Mouse (Mus musculus): ENCODE data around the gene Sbno2. TPM values are rescaled to one million over a fixed set of nuclear protein-coding genes. Genes with fewer than 3 reads are reported as not detected.

Sbno2 gene
- polyA plus RNA-seq, 1 experiment from 2014 or later = 5.6 TPM

DNA sequence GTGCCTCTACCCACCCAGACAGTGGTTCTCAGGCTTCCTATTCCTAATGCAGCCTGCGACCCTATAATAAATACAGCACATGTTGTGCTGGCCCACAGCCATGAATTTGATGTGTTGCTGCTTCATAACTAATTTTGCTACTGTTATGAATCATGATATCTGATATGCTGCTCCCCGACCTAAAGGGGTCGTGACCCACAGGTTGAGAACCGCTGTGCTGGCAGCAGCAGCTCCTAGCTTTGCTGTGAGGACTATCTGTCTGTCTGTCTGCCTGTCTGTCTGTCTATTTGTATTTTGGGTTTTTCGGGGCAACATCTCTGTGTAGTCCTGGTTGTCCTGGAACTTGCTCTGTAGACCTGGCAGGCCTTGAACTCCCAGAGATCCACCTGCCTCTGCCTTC, 81.6 kb downstream of the Sbno2 start:
- Histone ChIP-seq H3K27me3 (ENCODE audit: control insufficient read depth, insufficient read depth, low read length) (no peaks in the 10 kb centered on the region), H3K36me3 (replicated peaks; ENCODE audit: control insufficient read depth, insufficient read depth, low read depth, low read length) (no peaks in the 10 kb centered on the region), H3K4me1 (ENCODE audit: control insufficient read depth, insufficient read depth, low read length) (peaks cover 3% of the 10 kb centered on the region), H3K9ac (replicated peaks; ENCODE audit: low read length) (no peak overlapping the region), H3K9me3 (replicated peaks; ENCODE audit: control insufficient read depth, low read length) (no peaks in the 10 kb centered on the region), H3K4me2 (ENCODE audit: low read depth, low read length) (no peak overlapping the region), H3K4me3 (ENCODE audit: low read depth, low read length) (no peak overlapping the region), H3K27ac (replicated peaks; ENCODE audit: low read depth, low read length) (no peak overlapping the region)
- no peak for DNase-seq (ENCODE audit: low spot score)
- WGBS = 85% methylated on average over 5 of the region's 5 CpGs
- no peak for ATAC-seq (replicated peaks; ENCODE audit: insufficient number of reproducible peaks, low FRiP score, low TSS enrichment, low read depth)

DNA sequence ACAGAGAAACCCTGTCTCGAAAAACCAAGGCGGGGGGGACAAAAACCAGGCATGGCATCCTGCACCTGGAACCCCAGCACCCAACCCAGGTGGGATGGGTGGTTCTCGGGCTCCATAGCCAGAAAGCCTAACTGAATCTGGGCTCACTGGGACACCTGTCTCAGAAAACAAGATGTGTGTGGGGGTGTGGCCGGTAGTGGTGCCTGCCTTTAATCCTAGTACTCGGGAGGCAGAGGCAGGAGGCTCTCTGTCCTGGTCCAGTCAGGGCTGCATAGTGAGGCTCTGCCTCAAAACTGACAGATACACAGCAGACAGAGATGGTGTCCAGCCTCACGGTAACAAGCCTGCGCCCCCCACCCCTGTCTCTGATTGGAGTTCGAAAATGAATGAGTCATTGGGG, 82.6 kb downstream of the Sbno2 start:
- Histone ChIP-seq H3K9ac (replicated peaks; ENCODE audit: low read length) (no peak overlapping the region), H3K4me2 (ENCODE audit: low read depth, low read length) (no peak overlapping the region), H3K9me3 (replicated peaks; ENCODE audit: control insufficient read depth, low read length) (no peaks in the 10 kb centered on the region), H3K27me3 (ENCODE audit: control insufficient read depth, insufficient read depth, low read length) (no peaks in the 10 kb centered on the region), H3K4me3 (ENCODE audit: low read depth, low read length) (no peak overlapping the region), H3K4me1 (ENCODE audit: control insufficient read depth, insufficient read depth, low read length) (peaks cover 4% of the 10 kb centered on the region), H3K27ac (replicated peaks; ENCODE audit: low read depth, low read length) (no peak overlapping the region), H3K36me3 (replicated peaks; ENCODE audit: control insufficient read depth, insufficient read depth, low read depth, low read length) (no peaks in the 10 kb centered on the region)
- DNase-seq (ENCODE audit: low spot score) (no peak), ATAC-seq (replicated peaks; ENCODE audit: insufficient number of reproducible peaks, low FRiP score, low TSS enrichment, low read depth) (no peak)
- WGBS = 95% methylated on average over 8 of the region's 8 CpGs

DNA sequence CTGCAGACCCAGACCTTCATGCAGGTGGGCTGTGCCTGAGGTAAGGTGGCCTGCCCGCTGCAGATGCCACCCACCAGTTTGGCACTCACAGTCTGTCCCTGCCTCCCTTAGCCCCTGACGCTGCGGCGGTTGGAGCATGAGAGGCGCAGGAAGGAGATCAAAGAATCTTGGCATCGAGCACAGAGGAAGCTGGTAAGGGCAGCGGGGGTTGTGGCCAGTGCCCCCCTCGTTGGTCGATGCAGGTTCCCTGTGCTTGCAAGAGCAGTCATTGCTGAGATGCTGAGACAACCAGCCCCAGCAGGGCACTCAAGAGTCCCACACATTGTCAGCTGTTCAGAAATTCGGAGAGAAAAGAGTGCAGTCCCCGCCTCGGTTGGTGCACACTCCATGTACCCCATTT, 83.2 kb downstream of the Sbno2 start:
- no peak overlapping the region for H3K4me3 ChIP-seq (ENCODE audit: low read depth, low read length)
- no peak for ATAC-seq (replicated peaks; ENCODE audit: insufficient number of reproducible peaks, low FRiP score, low TSS enrichment, low read depth)
- 95% methylated on average over 12 of the region's 12 CpGs for WGBS

DNA sequence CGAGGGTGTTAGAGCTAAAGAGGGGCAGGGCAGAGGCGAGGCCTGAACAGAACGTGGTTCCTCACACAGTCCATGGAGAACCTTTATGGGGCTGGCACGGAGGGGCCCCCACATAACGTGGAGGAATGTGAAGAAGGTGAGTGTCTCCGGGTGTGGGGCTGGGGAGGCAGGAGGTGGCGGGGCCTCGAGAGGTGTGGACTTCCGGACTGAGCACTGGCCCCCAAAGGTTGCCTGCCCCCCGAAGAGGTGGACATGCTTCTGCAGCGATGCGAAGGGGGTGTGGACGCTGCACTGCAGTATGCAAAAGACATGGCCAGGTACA, 84.1 kb downstream of the Sbno2 start:
- no peak overlapping the region for H3K4me3 ChIP-seq (ENCODE audit: low read depth, low read length)
- WGBS = 90% methylated on average over 13 of the region's 13 CpGs

More for the DNA sequence above, 83.2 kb downstream of the Sbno2 start:
- Histone ChIP-seq H3K9me3 (replicated peaks; ENCODE audit: control insufficient read depth, low read length) (no peaks in the 10 kb centered on the region), H3K36me3 (replicated peaks; ENCODE audit: control insufficient read depth, insufficient read depth, low read depth, low read length) (no peaks in the 10 kb centered on the region), H3K4me2 (ENCODE audit: low read depth, low read length) (no peak overlapping the region), H3K4me1 (ENCODE audit: control insufficient read depth, insufficient read depth, low read length) (peaks cover 4% of the 10 kb centered on the region), H3K27me3 (ENCODE audit: control insufficient read depth, insufficient read depth, low read length) (no peaks in the 10 kb centered on the region), H3K27ac (replicated peaks; ENCODE audit: low read depth, low read length) (no peak overlapping the region), H3K9ac (replicated peaks; ENCODE audit: low read length) (no peak overlapping the region)
- no peak for DNase-seq (ENCODE audit: low spot score)

DNA sequence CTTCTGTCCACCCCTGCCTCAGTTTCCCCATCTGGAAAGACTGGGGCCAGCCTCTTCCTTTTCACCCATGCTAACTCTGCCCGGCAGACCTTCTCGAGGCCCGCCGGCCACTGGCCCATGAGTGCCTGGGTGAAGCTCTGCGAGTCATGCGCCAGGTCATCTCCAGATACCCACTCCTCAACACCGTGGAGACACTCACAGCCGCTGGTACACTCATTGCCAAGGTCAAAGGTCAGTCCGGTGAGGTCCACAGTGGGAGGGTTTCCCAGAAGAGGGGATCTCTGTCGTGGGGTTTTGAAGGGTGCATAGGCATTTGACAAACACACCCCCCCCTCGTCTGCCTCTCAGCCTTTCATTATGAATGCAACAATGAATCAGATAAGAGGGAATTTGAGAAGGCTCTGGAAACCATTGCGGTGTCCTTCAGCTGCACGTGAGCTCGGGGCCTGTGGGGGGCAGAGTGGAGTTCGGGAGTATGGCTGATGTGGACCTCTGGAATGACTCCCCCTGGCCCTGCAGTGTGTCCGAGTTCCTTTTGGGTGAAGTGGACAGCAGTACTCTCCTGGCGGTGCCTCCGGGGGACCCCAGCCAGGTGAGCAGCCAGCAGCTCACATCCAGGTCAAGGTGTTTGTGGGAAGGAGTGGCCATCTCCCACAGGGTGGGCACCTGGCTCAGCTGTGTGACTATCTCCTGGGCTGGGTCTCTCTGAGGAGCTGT, 84.6 kb downstream of the Sbno2 start:
- Histone ChIP-seq H3K27me3 (ENCODE audit: control insufficient read depth, insufficient read depth, low read length) (no peaks in the 10 kb centered on the region), H3K9me3 (replicated peaks; ENCODE audit: control insufficient read depth, low read length) (no peaks in the 10 kb centered on the region), H3K4me1 (ENCODE audit: control insufficient read depth, insufficient read depth, low read length) (peaks cover 4% of the 10 kb centered on the region), H3K9ac (replicated peaks; ENCODE audit: low read length) (no peak overlapping the region), H3K4me2 (ENCODE audit: low read depth, low read length) (no peak overlapping the region; the same call in 1 of the 2 replicates), H3K27ac (replicated peaks; ENCODE audit: low read depth, low read length) (no peak overlapping the region), H3K4me3 (ENCODE audit: low read depth, low read length) (no peak overlapping the region), H3K36me3 (replicated peaks; ENCODE audit: control insufficient read depth, insufficient read depth, low read depth, low read length) (no peaks in the 10 kb centered on the region)
- no peak for DNase-seq (ENCODE audit: low spot score)
- no peak for ATAC-seq (replicated peaks; ENCODE audit: insufficient number of reproducible peaks, low FRiP score, low TSS enrichment, low read depth)
- 79% methylated on average over 18 of the region's 18 CpGs for WGBS

More for the DNA sequence above, 84.1 kb downstream of the Sbno2 start:
- no peak for ATAC-seq (replicated peaks; ENCODE audit: insufficient number of reproducible peaks, low FRiP score, low TSS enrichment, low read depth)
- no peak overlapping the region for H3K4me2 ChIP-seq (ENCODE audit: low read depth, low read length)
- H3K9ac ChIP-seq (replicated peaks; ENCODE audit: low read length) = no peak overlapping the region
- peaks cover 4% of the 10 kb centered on the region for H3K4me1 ChIP-seq (ENCODE audit: control insufficient read depth, insufficient read depth, low read length)
- no peaks in the 10 kb centered on the region for H3K36me3 ChIP-seq (replicated peaks; ENCODE audit: control insufficient read depth, insufficient read depth, low read depth, low read length)
- H3K27me3 ChIP-seq (ENCODE audit: control insufficient read depth, insufficient read depth, low read length) = no peaks in the 10 kb centered on the region
- H3K27ac ChIP-seq (replicated peaks; ENCODE audit: low read depth, low read length) = no peak overlapping the region
- no peaks in the 10 kb centered on the region for H3K9me3 ChIP-seq (replicated peaks; ENCODE audit: control insufficient read depth, low read length)
- DNase-seq (ENCODE audit: low spot score) = no peak

DNA sequence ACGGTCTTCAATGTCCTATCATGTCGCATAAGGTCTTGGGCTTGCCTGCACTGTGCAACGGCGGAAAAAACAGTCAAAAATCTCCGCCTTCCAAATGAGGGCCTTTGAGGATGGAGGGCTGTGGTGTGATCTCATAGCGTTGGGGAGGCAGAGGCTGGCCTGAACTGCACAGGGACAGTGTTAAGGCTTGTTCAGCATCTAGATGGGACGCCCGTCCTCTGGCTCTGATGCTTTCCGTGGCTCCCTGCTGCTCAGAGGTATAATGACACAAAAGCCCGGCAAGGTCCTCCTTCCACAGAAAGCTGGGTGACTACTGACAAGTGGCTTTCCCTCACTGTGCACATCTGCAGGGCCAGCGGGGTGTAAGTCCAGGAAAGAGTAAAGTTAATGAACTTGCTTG, 85.2 kb downstream of the Sbno2 start:
- Histone ChIP-seq H3K27ac (replicated peaks; ENCODE audit: low read depth, low read length) (no peak overlapping the region), H3K9ac (replicated peaks; ENCODE audit: low read length) (peak overlapping the region; percentile 47), H3K4me2 (ENCODE audit: low read depth, low read length) (peak overlapping the region; percentile 32), H3K9me3 (replicated peaks; ENCODE audit: control insufficient read depth, low read length) (no peaks in the 10 kb centered on the region), H3K4me1 (ENCODE audit: control insufficient read depth, insufficient read depth, low read length) (peaks cover 4% of the 10 kb centered on the region), H3K4me3 (ENCODE audit: low read depth, low read length) (peak overlapping the region; percentile 9; the same call in 1 of the 2 replicates), H3K27me3 (ENCODE audit: control insufficient read depth, insufficient read depth, low read length) (peaks cover 4% of the 10 kb centered on the region), H3K36me3 (replicated peaks; ENCODE audit: control insufficient read depth, insufficient read depth, low read depth, low read length) (no peaks in the 10 kb centered on the region)
- DNase-seq (ENCODE audit: low spot score) (no peak), ATAC-seq (replicated peaks; ENCODE audit: insufficient number of reproducible peaks, low FRiP score, low TSS enrichment, low read depth) (no peak)
- 17% methylated on average over 11 of the region's 11 CpGs for WGBS

DNA sequence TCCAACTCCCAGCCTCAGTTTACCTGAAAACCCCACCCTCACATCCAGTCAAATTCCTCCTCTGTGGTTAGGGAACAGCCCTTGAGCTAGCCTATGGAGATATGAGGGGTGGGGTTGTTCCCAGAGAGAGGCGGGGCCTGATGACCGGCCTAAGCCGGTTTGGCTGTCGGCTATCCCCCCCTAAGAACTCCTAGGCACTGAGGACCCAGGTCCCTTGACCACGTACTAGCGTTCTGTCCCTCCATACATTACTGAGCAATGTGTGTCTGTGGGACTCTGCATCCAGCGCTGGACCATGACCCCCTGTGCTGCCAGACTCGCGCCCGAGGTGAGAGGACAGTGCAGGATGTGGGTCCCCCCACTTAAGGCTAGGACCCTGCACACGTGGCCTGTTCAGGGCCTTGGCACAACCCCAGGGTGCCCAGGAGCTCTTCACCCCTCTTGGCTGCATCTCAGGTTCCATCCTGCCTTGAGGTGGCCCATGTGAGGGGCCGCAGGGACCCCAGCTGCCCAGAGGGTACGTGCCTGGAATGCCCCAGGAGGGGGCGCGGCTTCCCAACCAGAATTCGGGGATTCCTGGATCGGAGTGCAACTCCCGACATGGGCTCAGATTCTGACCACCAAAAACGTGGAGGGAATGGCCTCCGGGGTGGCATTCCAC, 85.8 kb downstream of the Sbno2 start:
- DNase-seq (ENCODE audit: low spot score) (peak; percentile 66), ATAC-seq (replicated peaks; ENCODE audit: insufficient number of reproducible peaks, low FRiP score, low TSS enrichment, low read depth) (peak; percentile 51; the same call in 1 of the 2 replicates)
- H3K36me3 ChIP-seq (replicated peaks; ENCODE audit: control insufficient read depth, insufficient read depth, low read depth, low read length) = no peaks in the 10 kb centered on the region
- H3K4me2 ChIP-seq (ENCODE audit: low read depth, low read length) = peak overlapping the region; percentile 32
- 4% methylated on average over 20 of the region's 20 CpGs for WGBS
- peak overlapping the region; percentile 47 for H3K9ac ChIP-seq (replicated peaks; ENCODE audit: low read length)
- no peaks in the 10 kb centered on the region for H3K9me3 ChIP-seq (replicated peaks; ENCODE audit: control insufficient read depth, low read length)
- peaks cover 4% of the 10 kb centered on the region for H3K4me1 ChIP-seq (ENCODE audit: control insufficient read depth, insufficient read depth, low read length)
- peak overlapping the region; percentile 9 for H3K4me3 ChIP-seq (ENCODE audit: low read depth, low read length)
- no peak overlapping the region for H3K27ac ChIP-seq (replicated peaks; ENCODE audit: low read depth, low read length)
- peaks cover 9% of the 10 kb centered on the region for H3K27me3 ChIP-seq (ENCODE audit: control insufficient read depth, insufficient read depth, low read length)

DNA sequence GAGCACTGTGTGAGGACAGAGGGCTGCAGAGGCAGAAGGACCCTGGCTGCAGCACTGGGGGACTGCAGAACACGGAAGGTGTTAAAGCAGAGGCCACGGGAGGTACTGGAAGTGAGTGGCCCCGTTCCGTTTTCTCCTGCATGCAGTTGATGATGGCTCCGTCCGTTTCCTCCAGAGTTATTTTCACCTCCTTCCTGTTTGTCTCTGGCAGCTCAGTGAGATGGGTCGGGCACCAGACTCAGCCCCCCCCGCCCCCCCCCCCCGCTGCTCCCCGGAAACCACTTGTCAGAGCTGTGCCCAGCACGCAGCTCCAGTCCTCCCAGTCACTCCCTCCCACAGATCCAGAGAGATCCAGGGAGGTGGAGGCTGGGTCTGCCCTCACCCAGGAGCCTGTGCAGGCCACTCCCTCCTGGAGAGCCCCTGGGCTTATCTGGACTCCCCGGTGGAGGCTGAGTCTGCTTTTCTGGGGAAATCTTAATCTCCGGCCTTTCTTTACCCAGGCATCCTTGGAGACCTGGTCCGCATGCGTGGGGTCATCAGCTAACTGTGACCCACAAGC, 86.6 kb downstream of the Sbno2 start:
- Histone ChIP-seq H3K9ac (replicated peaks; ENCODE audit: low read length) (peak overlapping the region; percentile 47), H3K27me3 (ENCODE audit: control insufficient read depth, insufficient read depth, low read length) (peaks cover 17% of the 10 kb centered on the region), H3K27ac (replicated peaks; ENCODE audit: low read depth, low read length) (no peak overlapping the region), H3K4me3 (ENCODE audit: low read depth, low read length) (no peak overlapping the region; the same call in 1 of the 2 replicates), H3K4me2 (ENCODE audit: low read depth, low read length) (peak overlapping the region; percentile 5), H3K9me3 (replicated peaks; ENCODE audit: control insufficient read depth, low read length) (no peaks in the 10 kb centered on the region), H3K4me1 (ENCODE audit: control insufficient read depth, insufficient read depth, low read length) (peaks cover 4% of the 10 kb centered on the region), H3K36me3 (replicated peaks; ENCODE audit: control insufficient read depth, insufficient read depth, low read depth, low read length) (no peaks in the 10 kb centered on the region)
- WGBS = 6% methylated on average over 14 of the region's 15 CpGs
- DNase-seq (ENCODE audit: low spot score) = peak; percentile 36
- ATAC-seq (replicated peaks; ENCODE audit: insufficient number of reproducible peaks, low FRiP score, low TSS enrichment, low read depth) = no peak

Measured in embryonic facial prominence, embryonic 11.5 days (tissue).